Mouse (Mus musculus) liver, adult 2 months (tissue): ENCODE data around the gene Maml2. TPM values are rescaled to one million over a fixed set of nuclear protein-coding genes. Genes with fewer than 3 reads are reported as not detected.

Experiments
- DNase-seq: peaks from one replicate; pipeline ENCODE4 v3.0.0-alpha.2; 2011; ENCODE audit warnings: low read depth, low spot score; ENCODE audit errors: extremely low read depth
- H3K27ac ChIP-seq: fragments of 200-500 bp; replicated peaks from 2 replicates; pipeline ENCODE4 v1.5.1; 2012; ENCODE audit warnings: low read depth, mild to moderate bottlenecking, control low read depth, inconsistent platforms, low read length; ENCODE audit not compliant: insufficient read depth
- H3K27me3 ChIP-seq: fragments of 200-500 bp; 2 replicates; pipeline ENCODE4 v1.6.1; 2012; ENCODE audit warnings: mild to moderate bottlenecking, moderate library complexity, low read length, inconsistent platforms; ENCODE audit not compliant: control insufficient read depth, insufficient read depth
- H3K36me3 ChIP-seq: fragments of 200-500 bp; 2 replicates; pipeline ENCODE4 v1.6.1; 2012; ENCODE audit warnings: low read length, inconsistent platforms; ENCODE audit not compliant: control insufficient read depth, insufficient read depth
- H3K4me1 ChIP-seq: fragments of 200-500 bp; 2 replicates; pipeline ENCODE4 v1.6.1; 2011; ENCODE audit warnings: low read length; ENCODE audit not compliant: control insufficient read depth, insufficient read depth
- H3K4me3 ChIP-seq: fragments of 200-500 bp; 2 replicates; pipeline ENCODE4 v1.5.1; 2011; ENCODE audit warnings: low read depth, mild to moderate bottlenecking, control low read depth, low read length, moderate library complexity; ENCODE audit not compliant: insufficient read depth
- H3K79me2 ChIP-seq: fragments of 200-500 bp; 2 replicates; pipeline ENCODE4 v1.6.1; 2012; ENCODE audit warnings: inconsistent platforms, mild to moderate bottlenecking, low read length, moderate library complexity; ENCODE audit not compliant: control insufficient read depth, insufficient read depth
- H3K9ac ChIP-seq: fragments of 200-500 bp; 2 replicates; pipeline ENCODE4 v1.6.1; 2012; ENCODE audit warnings: low read depth, mild to moderate bottlenecking, control low read depth, inconsistent platforms, low read length
- CTCF ChIP-seq: fragments of 200-500 bp; IDR thresholded peaks from 2 replicates; pipeline ENCODE4 v1.5.1; 2011; ENCODE audit warnings: low read depth, low read length, control low read depth
- POLR2A ChIP-seq: fragments of 200-500 bp; IDR thresholded peaks from 2 replicates; pipeline ENCODE4 v1.6.1; 2011; ENCODE audit warnings: low read length, control low read depth; ENCODE audit not compliant: insufficient read depth; ENCODE audit errors: extremely low read depth
- WGBS: fragments of 180-500 bp; shearing (Covaris S2); methylation state at CpG from one replicate; pipeline ENCODE4 v1.1.7; 2018; 5-methylcytosine and 5-hydroxymethylcytosine counted together
- polyA plus RNA-seq: library from polyadenylated mRNA; depleted of rRNA; stranded (reverse); fragments of >200 nt; gene quantifications from 2 replicates; pipeline ENCODE4 v1.2.3, GENCODE M21; 2012
- total RNA-seq: library from RNA; depleted of rRNA; stranded (reverse); fragments of >200 nt; gene quantifications from 2 replicates; pipeline ENCODE4 v1.2.3, GENCODE M21; 2014

The Maml2 gene
- total and polyA plus RNA-seq, 2 experiments = 0.77 to 1.2 TPM

GRCm38 (mm10) chr9:13681147-13681546, 383.4 kb downstream of the Maml2 start:
- no peaks in the 10 kb centered on the region for H3K36me3 ChIP-seq
- no peak for DNase-seq
- H3K79me2 ChIP-seq = no peaks in the 10 kb centered on the region
- H3K27ac ChIP-seq = no peak overlapping the region
- no peak overlapping the region for H3K9ac ChIP-seq
- H3K27me3 ChIP-seq = no peaks in the 10 kb centered on the region
- TF ChIP-seq POLR2A (no peak), CTCF (no peak)
- no peak overlapping the region for H3K4me3 ChIP-seq
- WGBS = 86% methylated on average over 8 of the region's 8 CpGs
- no peaks in the 10 kb centered on the region for H3K4me1 ChIP-seq

- Histone ChIP-seq H3K79me2 (no peaks in the 10 kb centered on the region), H3K27ac (no peak overlapping the region), H3K4me3 (no peak overlapping the region), H3K4me1 (no peaks in the 10 kb centered on the region), H3K27me3 (no peaks in the 10 kb centered on the region), H3K9ac (no peak overlapping the region), H3K36me3 (no peaks in the 10 kb centered on the region)
- no peak for TF ChIP-seq POLR2A
- TF ChIP-seq CTCF = no peak
- WGBS = 7% methylated on average over 8 of the region's 8 CpGs
- DNase-seq = peak; percentile 86
Observed at GRCm38 (mm10) chr9:13681581-13682038, 383.9 kb downstream of the Maml2 start.

DNA sequence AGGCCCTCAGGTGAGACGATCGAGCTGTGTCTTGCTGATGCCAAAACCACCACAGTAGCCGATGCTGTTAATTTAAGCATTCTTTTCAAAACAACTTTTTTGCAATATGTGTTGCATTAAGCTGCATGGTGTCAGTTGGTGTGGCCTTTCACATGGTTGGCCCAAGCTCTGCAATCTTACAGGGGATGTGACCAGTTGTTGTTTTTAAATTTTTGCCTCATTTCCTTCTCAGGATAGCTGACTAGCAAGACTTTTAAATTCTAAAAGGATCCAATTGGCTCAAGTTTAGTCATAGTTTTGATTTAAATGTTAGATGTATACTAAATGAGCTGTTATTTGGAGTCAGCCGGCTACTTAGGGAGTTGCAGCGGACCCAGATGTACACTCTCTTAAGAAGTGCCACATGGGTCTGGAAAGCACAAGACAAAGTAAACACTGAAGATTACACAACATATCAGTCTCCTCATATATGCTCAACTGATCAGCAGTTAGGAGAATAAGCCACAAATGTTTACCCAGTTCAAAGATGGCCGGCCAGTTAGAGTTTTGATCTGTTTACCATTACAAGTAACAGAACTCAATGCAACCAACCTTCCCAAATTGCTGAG, 386.7 kb downstream of the Maml2 start:
- Histone ChIP-seq H3K79me2 (no peaks in the 10 kb centered on the region), H3K36me3 (no peaks in the 10 kb centered on the region), H3K27me3 (no peaks in the 10 kb centered on the region), H3K4me1 (no peaks in the 10 kb centered on the region), H3K27ac (no peak overlapping the region), H3K4me3 (no peak overlapping the region), H3K9ac (no peak overlapping the region)
- TF ChIP-seq CTCF (no peak), POLR2A (no peak)
- 70% methylated on average over 6 of the region's 6 CpGs for WGBS
- no peak for DNase-seq

- H3K27ac ChIP-seq = no peak overlapping the region
- H3K79me2 ChIP-seq = no peaks in the 10 kb centered on the region
- no peaks in the 10 kb centered on the region for H3K36me3 ChIP-seq
- no peaks in the 10 kb centered on the region for H3K4me1 ChIP-seq
- TF ChIP-seq CTCF = no peak
- TF ChIP-seq POLR2A = no peak
- WGBS = 83% methylated on average over 19 of the region's 19 CpGs
- H3K9ac ChIP-seq = no peak overlapping the region
- no peak overlapping the region for H3K4me3 ChIP-seq
- DNase-seq = no peak
- no peaks in the 10 kb centered on the region for H3K27me3 ChIP-seq
Observed at GRCm38 (mm10) chr9:13686977-13687659, 389.4 kb downstream of the Maml2 start.

DNA sequence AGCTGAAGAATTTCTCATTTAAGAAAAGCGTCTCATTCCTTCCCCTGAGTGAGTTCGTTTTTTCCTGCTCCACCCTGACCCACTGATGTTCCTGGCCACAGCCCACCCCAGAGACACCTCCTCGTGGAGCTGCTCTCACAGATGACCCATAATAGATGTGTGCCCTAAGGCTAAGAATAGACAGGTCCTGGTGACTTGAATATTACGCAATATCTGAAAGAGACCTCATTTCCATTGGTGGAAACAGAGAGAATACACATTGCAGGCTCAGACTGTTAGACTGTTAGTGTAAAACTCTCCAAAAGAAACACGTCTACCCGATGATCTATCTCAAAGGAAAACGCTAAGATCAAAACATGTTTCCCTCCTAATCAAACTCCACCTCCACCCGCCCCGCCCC, 391.2 kb downstream of the Maml2 start:
- no peak for TF ChIP-seq CTCF
- no peak for TF ChIP-seq POLR2A
- DNase-seq = no peak
- no peak overlapping the region for H3K4me3 ChIP-seq
- no peaks in the 10 kb centered on the region for H3K36me3 ChIP-seq
- no peaks in the 10 kb centered on the region for H3K4me1 ChIP-seq
- H3K27me3 ChIP-seq = no peaks in the 10 kb centered on the region
- WGBS = 57% methylated on average over 9 of the region's 9 CpGs
- no peaks in the 10 kb centered on the region for H3K79me2 ChIP-seq
- H3K27ac ChIP-seq = no peak overlapping the region
- H3K9ac ChIP-seq = no peak overlapping the region

- Histone ChIP-seq H3K4me1 (no peaks in the 10 kb centered on the region), H3K36me3 (no peaks in the 10 kb centered on the region), H3K79me2 (no peaks in the 10 kb centered on the region), H3K27ac (no peak overlapping the region), H3K4me3 (no peak overlapping the region), H3K27me3 (no peaks in the 10 kb centered on the region), H3K9ac (no peak overlapping the region)
- TF ChIP-seq POLR2A (no peak), CTCF (no peak)
- DNase-seq = no peak
- WGBS = 84% methylated on average over 8 of the region's 8 CpGs
Observed at GRCm38 (mm10) chr9:13690321-13690720, 392.6 kb downstream of the Maml2 start.
